Mouse (Mus musculus): ENCODE data around the gene Atp5s.

DNA sequence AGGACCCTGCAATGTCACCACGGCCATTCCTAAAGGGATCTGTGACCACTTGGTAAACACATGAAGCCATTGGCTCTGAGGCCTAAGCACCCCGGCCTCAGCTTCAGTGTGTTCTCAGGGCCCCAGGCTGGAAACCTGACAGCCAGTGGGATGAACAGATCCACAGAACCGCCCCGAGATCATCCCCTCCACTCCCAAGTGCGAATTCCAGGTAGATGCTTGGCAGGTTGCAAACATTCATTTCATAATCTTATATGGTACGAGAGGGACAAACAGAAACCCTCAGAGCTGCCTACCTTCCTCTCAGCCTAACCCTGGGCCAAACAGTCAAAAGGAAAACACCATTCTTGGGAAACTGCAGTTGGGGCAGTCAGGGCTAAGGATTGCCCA is 52.6 kb downstream of the Atp5s start:
- TF ChIP-seq POLR2A (IDR thresholded peaks at IDR 0.05; ENCODE audit: low read depth, low read length) (no peak), CTCF (conservative IDR thresholded peaks at IDR 0.05; ENCODE audit: insufficient read depth, insufficient read length, low read depth, low read length) (no peak)
